Mouse (Mus musculus) embryonic fibroblast, embryonic 13.5 days (primary cell): ENCODE data around the gene Dhx37.

ENCODE experiments used
- CTCF ChIP-seq: IDR thresholded peaks from 2 replicates; pipeline ENCODE4 v1.5.1; 2011; ENCODE audit warnings: mild to moderate bottlenecking, control low read depth, low read length, moderate library complexity, borderline replicate concordance; ENCODE audit not compliant: insufficient read depth
- POLR2A ChIP-seq: IDR thresholded peaks from 2 replicates; pipeline ENCODE4 v1.6.1; 2011; ENCODE audit warnings: low read depth, mild to moderate bottlenecking, control low read depth, low read length, moderate library complexity

DNA sequence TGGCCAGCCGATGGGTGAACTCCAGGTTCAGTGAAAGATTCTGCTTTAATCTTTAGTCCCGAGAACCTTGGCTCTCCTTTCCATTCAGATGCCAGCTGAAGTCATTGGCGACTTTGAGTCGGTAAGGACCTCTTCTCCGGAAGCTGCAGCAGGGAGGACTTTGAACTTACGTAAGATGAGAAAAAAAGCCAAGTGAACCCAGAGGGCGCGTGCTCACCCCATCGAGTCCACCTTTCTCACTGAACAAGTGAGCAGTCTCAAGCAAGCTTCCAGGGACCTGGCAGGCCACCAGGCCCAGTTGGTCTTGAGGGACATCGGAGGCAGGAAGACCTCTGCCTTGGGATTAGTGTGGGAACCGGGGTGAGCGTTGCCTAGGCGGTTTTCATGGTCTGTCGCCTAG, 33.3 kb upstream of the Dhx37 start:
- TF ChIP-seq CTCF (no peak), POLR2A (no peak)
